Mouse (Mus musculus) lung, embryonic 15.5 days (tissue): ENCODE measurements at regions not wholly inside any gene's neighbourhood (a gene's known extent, or its start where the extent isn't known, plus 50 kb on each side); places are given as distances from the start of the nearest gene placed in this dataset.

Experiments
- ATAC-seq: fragments of 200-750 bp; cut with Nextera tagmentation; 2 replicates; pipeline ENCODE4 v1.8.0; 2017; ENCODE audit warnings: moderate number of reproducible peaks, borderline replicate concordance; ENCODE audit not compliant: low FRiP score, low TSS enrichment; ENCODE audit errors: extremely low read depth
- H3K27ac ChIP-seq: fragments of 300-500 bp; sonication (generic); 2 replicates; pipeline ENCODE4 v1.5.1; 2015; ENCODE audit warnings: moderate library complexity, mild to moderate bottlenecking, inconsistent platforms
- H3K27me3 ChIP-seq: fragments of 300-500 bp; sonication (generic); 2 replicates; pipeline ENCODE4 v1.6.1; 2015; ENCODE audit warnings: inconsistent platforms
- H3K36me3 ChIP-seq: fragments of 300-500 bp; sonication (generic); 2 replicates; pipeline ENCODE4 v1.6.1; 2015; ENCODE audit warnings: inconsistent platforms
- H3K4me1 ChIP-seq: fragments of 300-500 bp; sonication (generic); 2 replicates; pipeline ENCODE4 v1.6.1; 2015; ENCODE audit warnings: inconsistent platforms
- H3K4me2 ChIP-seq: fragments of 300-500 bp; sonication (generic); 2 replicates; pipeline ENCODE4 v1.6.1; 2015; ENCODE audit warnings: inconsistent platforms, mild to moderate bottlenecking, moderate library complexity
- H3K4me3 ChIP-seq: fragments of 300-500 bp; sonication (generic); 2 replicates; pipeline ENCODE4 v1.5.1; 2015; ENCODE audit warnings: mild to moderate bottlenecking, inconsistent platforms
- H3K9ac ChIP-seq: fragments of 300-500 bp; sonication (generic); 2 replicates; pipeline ENCODE4 v1.6.1; 2015; ENCODE audit warnings: inconsistent platforms
- H3K9me3 ChIP-seq: fragments of 300-500 bp; sonication (generic); 2 replicates; pipeline ENCODE4 v1.6.1; 2016; ENCODE audit warnings: inconsistent platforms
- WGBS: fragments of 180-500 bp; shearing (Covaris S2); methylation state at CpG from one replicate; pipeline ENCODE4 v1.1.7; 2015; 5-methylcytosine and 5-hydroxymethylcytosine counted together

DNA sequence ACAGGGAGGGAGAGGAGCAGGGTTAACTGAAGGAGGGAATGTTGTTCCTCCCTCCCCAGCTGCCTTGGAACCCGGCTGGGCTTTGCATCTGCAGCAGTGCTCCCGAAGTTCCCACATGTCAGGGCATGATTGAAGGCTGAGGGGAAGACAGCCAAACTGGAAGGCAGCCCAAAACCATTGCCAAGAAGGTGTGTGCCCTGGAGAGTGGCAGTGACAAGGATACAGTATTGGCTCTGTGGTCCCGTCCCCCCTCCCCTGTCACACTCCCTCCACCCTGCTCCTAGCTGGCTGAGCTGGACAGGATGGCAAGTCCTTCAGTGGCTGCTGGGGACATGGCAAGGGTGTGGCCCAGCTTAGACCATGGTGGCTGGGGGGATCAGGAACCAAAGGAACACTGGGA, 79.1 kb downstream of the Cyp26b1 start:
- ATAC-seq, result no peak
- Histone ChIP-seq H3K36me3 (no peaks in the 10 kb centered on the region), H3K4me3 (no peak overlapping the region), H3K9me3 (no peaks in the 10 kb centered on the region), H3K9ac (no peak overlapping the region), H3K4me1 (no peaks in the 10 kb centered on the region), H3K27me3 (no peaks in the 10 kb centered on the region), H3K4me2 (no peak overlapping the region), H3K27ac (no peak overlapping the region)
- 17% methylated on average over 3 of the region's 3 CpGs for WGBS

DNA sequence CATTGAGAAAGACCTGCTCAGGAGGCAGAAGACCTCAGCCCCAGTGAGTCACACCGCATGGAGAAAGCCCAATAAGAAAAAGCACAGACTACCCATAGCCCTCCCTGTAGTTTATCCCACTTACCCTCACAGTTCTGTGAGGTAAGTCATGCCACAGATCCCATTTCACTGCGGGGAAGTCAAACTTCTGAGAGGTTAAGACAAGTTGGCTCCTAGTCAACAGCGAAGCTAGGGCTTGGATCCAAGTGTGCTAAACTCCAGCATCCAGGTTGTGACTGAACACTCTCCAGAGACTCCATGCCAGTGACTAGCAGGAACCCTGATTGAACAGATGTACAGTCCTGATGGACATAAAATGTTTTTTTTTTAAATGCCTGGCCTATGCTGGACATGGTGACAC, 85.1 kb downstream of the Cyp26b1 start:
- Histone ChIP-seq H3K27me3 (no peaks in the 10 kb centered on the region), H3K36me3 (no peaks in the 10 kb centered on the region), H3K4me1 (no peaks in the 10 kb centered on the region), H3K9ac (no peak overlapping the region), H3K27ac (no peak overlapping the region), H3K4me2 (no peak overlapping the region), H3K9me3 (no peaks in the 10 kb centered on the region), H3K4me3 (no peak overlapping the region)
- 81% methylated on average over 3 of the region's 3 CpGs for WGBS
- ATAC-seq, result no peak

DNA sequence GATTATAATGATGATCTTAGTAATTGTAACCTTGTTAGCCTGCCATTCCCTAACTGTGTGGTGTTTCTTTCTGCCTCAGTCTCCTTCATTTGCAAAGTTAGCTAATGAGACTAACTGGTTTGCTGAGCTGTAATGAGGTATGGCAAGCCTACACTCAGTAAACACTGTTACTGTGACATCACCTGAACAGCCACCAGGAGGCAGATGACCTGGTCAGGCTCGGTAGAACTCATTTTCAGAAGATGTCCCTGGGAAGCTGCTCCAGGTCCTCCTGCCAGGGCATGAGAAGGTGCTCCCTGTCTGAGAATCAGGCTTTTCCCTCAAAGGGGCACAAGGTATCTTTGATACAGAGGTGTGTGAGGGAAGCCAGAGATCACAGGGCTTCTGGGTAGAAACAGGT, 87.0 kb downstream of the Cyp26b1 start:
- no peak for ATAC-seq
- H3K36me3 ChIP-seq, result no peaks in the 10 kb centered on the region
- H3K27ac ChIP-seq, result no peak overlapping the region
- WGBS, result 27% methylated on average over 1 of the region's 1 CpGs
- no peaks in the 10 kb centered on the region for H3K4me1 ChIP-seq
- H3K4me3 ChIP-seq, result no peak overlapping the region
- H3K4me2 ChIP-seq, result no peak overlapping the region
- H3K9ac ChIP-seq, result no peak overlapping the region
- H3K9me3 ChIP-seq, result no peaks in the 10 kb centered on the region
- no peaks in the 10 kb centered on the region for H3K27me3 ChIP-seq

DNA sequence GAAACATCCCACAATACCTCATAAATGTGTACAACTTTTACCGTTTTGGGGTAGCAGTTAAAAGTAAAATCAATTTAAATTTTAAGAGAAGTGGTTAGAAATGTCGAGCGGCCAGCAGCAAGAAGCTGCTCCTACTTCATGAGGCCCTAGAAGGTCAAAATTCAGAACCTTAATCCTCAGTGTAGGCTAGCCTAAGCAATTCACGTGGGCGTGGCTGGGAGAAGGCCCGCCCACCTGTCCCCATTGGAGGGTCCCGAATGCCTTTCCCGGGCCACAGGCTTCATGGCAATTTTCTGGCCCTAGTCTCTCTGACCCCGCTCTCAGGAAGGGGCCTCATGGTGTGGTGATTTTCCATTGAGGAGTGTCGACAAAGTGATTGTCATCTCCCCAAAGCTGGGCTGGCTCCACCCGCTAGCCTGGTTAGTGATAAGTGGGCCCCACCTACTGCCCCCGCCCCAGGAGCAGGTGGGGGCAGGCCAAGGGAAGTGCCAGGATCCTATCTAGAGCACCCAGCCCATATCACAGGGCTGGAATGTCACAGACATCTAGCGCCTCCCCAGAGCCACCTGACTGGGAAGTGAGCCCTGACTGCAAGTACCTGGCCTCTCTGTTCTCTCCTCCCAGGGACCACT, 93.3 kb downstream of the Cyp26b1 start:
- no peaks in the 10 kb centered on the region for H3K36me3 ChIP-seq
- no peak for ATAC-seq
- H3K4me2 ChIP-seq, result no peak overlapping the region
- 38% methylated on average over 13 of the region's 13 CpGs for whole genome bisulfite sequencing
- no peaks in the 10 kb centered on the region for H3K9me3 ChIP-seq
- no peak overlapping the region for H3K27ac ChIP-seq
- H3K4me3 ChIP-seq, result no peak overlapping the region
- H3K9ac ChIP-seq, result no peak overlapping the region
- no peaks in the 10 kb centered on the region for H3K4me1 ChIP-seq
- H3K27me3 ChIP-seq, result no peaks in the 10 kb centered on the region

DNA sequence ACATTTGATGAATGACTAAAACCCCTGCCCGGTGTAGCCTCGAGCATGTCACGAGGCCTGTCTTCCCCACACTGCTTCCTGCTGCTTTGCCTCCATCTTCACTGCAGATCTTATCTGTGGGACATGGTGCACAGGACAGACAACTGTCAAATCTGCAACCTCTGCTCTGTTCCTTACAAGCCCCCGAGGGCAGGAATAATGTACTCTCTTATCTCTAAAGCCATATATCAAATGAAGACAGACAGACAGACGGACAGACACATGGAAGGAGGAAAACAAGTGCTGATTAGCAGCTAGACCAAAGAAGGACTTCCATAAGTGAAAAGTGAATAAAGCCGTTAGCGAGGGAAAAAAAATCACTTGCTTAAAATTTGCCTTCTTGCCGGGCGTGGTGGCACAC, 95.6 kb downstream of the Cyp26b1 start:
- no peak for ATAC-seq
- Histone ChIP-seq H3K4me1 (no peaks in the 10 kb centered on the region), H3K9ac (no peak overlapping the region), H3K27me3 (no peaks in the 10 kb centered on the region), H3K9me3 (no peaks in the 10 kb centered on the region), H3K4me3 (no peak overlapping the region), H3K4me2 (no peak overlapping the region), H3K36me3 (no peaks in the 10 kb centered on the region), H3K27ac (no peak overlapping the region)
- WGBS, result 55% methylated on average over 9 of the region's 9 CpGs

DNA sequence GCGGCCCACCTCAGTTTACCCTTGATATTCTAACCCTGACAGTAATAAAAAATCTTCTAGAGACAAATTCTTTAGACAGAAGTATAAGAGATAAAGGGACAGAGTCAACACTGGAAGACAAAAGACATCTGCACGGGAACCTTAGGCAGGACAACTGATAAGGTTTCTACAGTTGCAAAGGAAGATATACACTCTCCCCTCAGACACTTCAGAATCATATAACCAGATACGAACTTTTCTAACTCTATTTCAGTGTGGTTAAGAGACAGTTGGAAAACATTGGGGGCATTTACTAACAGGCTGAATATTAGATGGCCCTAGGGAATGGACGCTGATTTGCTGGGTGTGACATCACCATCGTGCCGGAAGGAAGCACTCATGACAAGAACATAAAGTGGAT, 100.0 kb downstream of the Cyp26b1 start:
- Histone ChIP-seq H3K4me2 (no peak overlapping the region), H3K36me3 (no peaks in the 10 kb centered on the region), H3K9ac (no peak overlapping the region), H3K27me3 (no peaks in the 10 kb centered on the region), H3K4me1 (no peaks in the 10 kb centered on the region), H3K4me3 (no peak overlapping the region), H3K9me3 (no peaks in the 10 kb centered on the region), H3K27ac (no peak overlapping the region)
- no peak for ATAC-seq
- WGBS, result 49% methylated on average over 6 of the region's 6 CpGs

DNA sequence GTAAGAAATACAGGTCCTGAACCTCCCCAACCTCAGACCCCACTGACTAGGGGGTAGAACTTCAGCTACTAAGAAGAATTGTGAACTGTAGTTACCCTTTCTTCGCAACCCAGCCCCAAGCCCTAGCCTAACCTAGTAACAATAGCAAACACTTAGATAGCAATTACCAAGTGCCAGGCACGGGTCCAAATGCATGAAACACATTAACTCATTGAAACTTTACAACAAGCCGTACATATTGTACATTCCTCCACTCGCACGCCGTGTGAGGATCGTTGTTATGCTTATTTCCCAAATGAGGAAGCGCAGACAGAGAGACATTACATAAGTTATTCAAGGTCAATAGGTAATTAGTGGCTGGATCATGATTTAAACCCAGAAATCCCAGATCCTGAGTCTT, 100.5 kb downstream of the Cyp26b1 start:
- no peak for ATAC-seq
- WGBS, result 59% methylated on average over 8 of the region's 8 CpGs

DNA sequence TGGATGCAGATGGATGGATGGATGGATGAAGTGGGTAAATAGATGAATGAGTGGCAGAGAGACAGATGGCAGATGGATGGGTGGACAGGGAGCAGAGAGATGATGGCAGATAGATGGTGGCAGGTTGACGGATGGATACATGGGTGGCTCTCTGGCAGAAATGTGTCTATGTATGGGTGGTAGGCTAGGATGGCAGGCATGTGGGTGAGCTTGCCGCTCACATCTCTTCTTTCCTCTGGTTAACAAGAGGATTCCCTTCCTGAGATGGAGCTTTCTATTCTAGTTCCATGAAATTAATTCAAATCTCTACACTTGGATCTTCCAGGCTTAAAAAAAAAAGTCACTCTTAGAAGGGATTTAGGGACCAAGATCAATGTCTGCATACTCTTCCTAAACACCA, 101.1 kb downstream of the Cyp26b1 start:
- Histone ChIP-seq H3K9me3 (no peaks in the 10 kb centered on the region), H3K9ac (no peak overlapping the region), H3K4me1 (no peaks in the 10 kb centered on the region), H3K4me3 (no peak overlapping the region), H3K27ac (no peak overlapping the region), H3K36me3 (no peaks in the 10 kb centered on the region), H3K4me2 (no peak overlapping the region), H3K27me3 (no peaks in the 10 kb centered on the region)
- no peak for ATAC-seq
- WGBS, result 92% methylated on average over 2 of the region's 2 CpGs

More for the DNA sequence above, 100.5 kb downstream of the Cyp26b1 start:
- Histone ChIP-seq H3K27ac (no peak overlapping the region), H3K4me3 (no peak overlapping the region), H3K9ac (no peak overlapping the region), H3K9me3 (no peaks in the 10 kb centered on the region), H3K27me3 (no peaks in the 10 kb centered on the region), H3K4me1 (no peaks in the 10 kb centered on the region), H3K4me2 (no peak overlapping the region), H3K36me3 (no peaks in the 10 kb centered on the region)

DNA sequence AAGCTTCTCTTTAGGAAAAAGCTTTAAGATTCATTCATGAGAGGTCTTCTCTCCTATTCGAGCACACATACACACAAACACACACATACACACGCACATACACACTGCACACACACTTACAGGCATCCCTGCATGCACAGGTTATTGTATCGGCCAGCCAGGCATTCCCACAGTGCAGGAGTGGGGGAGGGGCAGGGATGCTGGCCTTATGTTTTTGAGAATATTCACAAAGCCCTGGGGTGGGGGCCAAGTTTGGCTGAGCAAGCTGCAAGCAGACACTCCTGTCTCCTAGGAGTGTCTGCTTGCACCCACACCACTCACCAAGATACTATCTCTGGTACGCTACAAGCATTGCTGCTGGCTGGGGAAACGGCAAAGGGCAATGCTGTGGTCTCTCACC, 102.6 kb downstream of the Cyp26b1 start:
- Histone ChIP-seq H3K4me3 (no peak overlapping the region), H3K4me1 (no peaks in the 10 kb centered on the region), H3K4me2 (no peak overlapping the region), H3K9ac (no peak overlapping the region), H3K36me3 (no peaks in the 10 kb centered on the region), H3K27me3 (no peaks in the 10 kb centered on the region), H3K9me3 (no peaks in the 10 kb centered on the region), H3K27ac (no peak overlapping the region)
- WGBS, result 66% methylated on average over 5 of the region's 5 CpGs
- no peak for ATAC-seq

DNA sequence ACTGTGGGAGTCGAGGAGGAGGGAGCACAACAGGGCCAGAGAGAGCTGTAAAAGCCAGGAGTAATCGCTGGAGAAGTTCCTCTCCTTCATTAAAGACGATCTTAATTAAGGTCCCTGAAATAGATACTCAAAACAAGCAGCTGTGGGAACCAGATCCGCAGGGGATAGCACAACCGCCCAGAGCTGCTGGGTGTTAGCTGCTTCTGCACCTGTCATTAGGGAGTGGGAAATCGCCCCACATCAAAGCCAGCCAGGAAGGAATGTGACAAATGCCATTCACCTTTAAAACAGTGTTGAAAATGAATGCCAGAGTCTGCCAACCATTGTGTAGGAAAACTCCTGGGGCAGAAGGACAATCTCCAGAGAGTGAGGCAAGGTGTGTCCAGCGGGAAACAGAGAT, 112.5 kb downstream of the Cyp26b1 start:
- Histone ChIP-seq H3K4me2 (no peak overlapping the region), H3K4me3 (no peak overlapping the region), H3K9me3 (no peaks in the 10 kb centered on the region), H3K27me3 (no peaks in the 10 kb centered on the region), H3K36me3 (no peaks in the 10 kb centered on the region), H3K9ac (no peak overlapping the region), H3K4me1 (peaks cover 9% of the 10 kb centered on the region), H3K27ac (no peak overlapping the region)
- no peak for ATAC-seq
- 40% methylated on average over 7 of the region's 7 CpGs for WGBS

DNA sequence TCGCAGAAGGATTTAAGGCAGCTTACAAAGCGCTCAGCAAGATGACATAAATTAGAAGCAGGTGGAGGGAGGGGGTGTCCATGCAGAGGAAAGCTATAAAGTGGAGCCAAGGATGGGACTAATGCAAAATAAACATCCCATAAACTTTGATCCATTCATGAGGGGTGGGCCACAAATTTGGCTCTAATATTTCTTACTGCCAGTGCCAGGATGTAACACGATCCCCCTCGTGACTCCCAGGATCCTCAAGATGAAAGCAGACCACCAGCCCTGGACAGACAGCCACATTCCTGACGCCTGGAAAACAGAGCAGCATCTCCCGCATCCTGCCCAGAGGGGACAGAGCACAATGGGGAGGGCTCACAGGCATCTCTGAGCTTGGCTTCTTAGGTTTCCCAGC, 116.6 kb downstream of the Cyp26b1 start:
- Histone ChIP-seq H3K4me1 (peaks cover 9% of the 10 kb centered on the region), H3K4me3 (no peak overlapping the region), H3K9me3 (no peaks in the 10 kb centered on the region), H3K36me3 (no peaks in the 10 kb centered on the region), H3K27ac (no peak overlapping the region), H3K9ac (no peak overlapping the region), H3K4me2 (no peak overlapping the region), H3K27me3 (no peaks in the 10 kb centered on the region)
- ATAC-seq, result peak; percentile 11; the same call in 1 of the 2 replicates
- WGBS, result 22% methylated on average over 6 of the region's 6 CpGs

DNA sequence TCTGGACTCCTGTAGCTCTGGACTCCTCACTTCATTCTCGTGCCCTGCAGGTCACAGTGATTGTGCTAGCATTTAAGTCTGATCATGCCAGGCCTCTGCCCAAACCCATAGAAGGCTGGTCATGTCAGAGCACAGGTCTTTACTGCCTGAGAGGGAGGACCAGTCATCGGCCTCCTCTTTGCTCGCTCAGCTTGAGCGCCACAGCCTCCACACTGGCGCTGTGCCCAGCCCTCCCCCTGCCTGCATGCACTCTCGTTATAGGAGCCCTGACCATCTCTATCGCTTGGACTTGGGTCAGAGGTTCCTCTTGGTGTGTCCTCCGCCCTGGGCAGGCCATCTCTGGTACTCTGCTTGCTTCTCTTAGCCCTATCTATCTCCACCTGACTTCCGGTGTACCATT, 117.2 kb downstream of the Cyp26b1 start:
- no peaks in the 10 kb centered on the region for H3K27me3 ChIP-seq
- 40% methylated on average over 9 of the region's 9 CpGs for WGBS
- H3K4me1 ChIP-seq, result peaks cover 9% of the 10 kb centered on the region
- ATAC-seq, result peak; percentile 34; the same call in 1 of the 2 replicates
- no peaks in the 10 kb centered on the region for H3K9me3 ChIP-seq
- no peaks in the 10 kb centered on the region for H3K36me3 ChIP-seq
- no peak overlapping the region for H3K4me3 ChIP-seq
- H3K4me2 ChIP-seq, result peak overlapping the region; percentile 20; the same call in 1 of the 2 replicates
- no peak overlapping the region for H3K27ac ChIP-seq
- no peak overlapping the region for H3K9ac ChIP-seq

DNA sequence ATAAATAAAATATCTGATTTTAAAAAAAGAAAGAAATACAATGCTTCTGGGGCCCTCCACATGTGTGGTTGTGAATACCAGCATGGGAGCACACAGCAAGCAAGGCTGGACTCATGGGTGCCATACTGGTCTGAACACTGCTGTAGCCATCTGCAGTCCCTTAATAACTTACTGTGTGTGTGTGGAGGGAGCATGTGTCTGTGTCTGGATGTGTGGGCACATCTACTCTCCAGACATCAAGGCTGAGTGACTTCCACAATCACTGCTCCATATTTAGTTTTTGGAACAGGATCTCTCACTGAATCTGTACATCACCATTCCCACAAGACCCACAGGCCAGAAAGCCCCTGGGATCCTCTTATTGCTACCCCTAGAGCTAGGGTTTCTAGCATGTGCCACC, 118.9 kb downstream of the Cyp26b1 start:
- H3K9ac ChIP-seq, result no peak overlapping the region
- H3K27ac ChIP-seq, result no peak overlapping the region
- no peaks in the 10 kb centered on the region for H3K9me3 ChIP-seq
- H3K4me2 ChIP-seq, result no peak overlapping the region
- H3K4me1 ChIP-seq, result peaks cover 9% of the 10 kb centered on the region
- H3K36me3 ChIP-seq, result no peaks in the 10 kb centered on the region
- H3K4me3 ChIP-seq, result no peak overlapping the region
- no peaks in the 10 kb centered on the region for H3K27me3 ChIP-seq
- ATAC-seq, result no peak
